13 mouse cellular contexts compared by ENCODE assay signal in the genomic region with DNA sequence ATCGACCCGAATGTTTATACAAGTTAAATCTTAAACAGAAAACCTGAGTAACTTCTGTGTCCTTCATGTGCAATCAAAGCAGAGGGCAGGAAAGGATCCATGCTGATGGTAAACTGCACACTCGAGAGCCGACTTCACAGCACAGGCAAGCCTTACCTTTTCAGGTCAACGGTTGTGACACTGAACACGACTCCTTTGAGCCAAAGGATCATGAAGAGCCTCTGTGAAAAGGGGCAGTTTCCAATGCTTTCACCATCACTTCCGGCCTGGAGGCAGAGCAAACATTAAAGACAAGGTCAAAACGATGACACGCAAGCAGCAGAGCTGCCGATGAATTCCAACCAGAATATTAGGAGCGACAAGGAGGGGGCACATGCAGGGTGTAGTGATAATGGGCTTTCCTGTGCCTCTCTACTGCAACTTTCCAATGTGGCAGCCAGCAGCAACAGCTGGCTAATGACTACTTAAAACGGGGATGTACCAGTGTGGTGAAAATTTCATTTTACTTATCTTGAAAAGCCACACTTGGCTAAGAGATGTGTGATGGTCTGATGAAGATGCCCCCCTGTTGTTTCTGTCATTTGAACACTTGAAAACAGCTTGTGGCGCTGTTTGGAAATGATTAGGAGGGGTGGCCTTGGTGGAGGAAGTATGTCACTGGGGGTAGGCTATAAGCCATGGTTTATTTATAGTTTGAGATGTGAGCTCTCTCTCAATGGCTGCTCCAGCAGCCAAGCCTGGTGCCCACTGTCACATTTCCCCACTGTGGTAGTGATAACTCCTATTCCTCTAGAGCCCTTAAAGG. TPM values are rescaled to one million over a fixed set of nuclear protein-coding genes. Genes with fewer than 3 reads are reported as not detected.
DNase-seq lines count a peak whose midpoint lies in the region; ATAC-seq lines count a peak whose summit lies in the region.
"Had no signal": no experiment of that assay in that cellular context is flagged by ENCODE, and none has a peak within 500 bp of the region (broad histone marks: within the 10 kb centered on the region; RNA-seq: fewer than 3 reads in every experiment).

No protein-coding gene starts in this region.

- DNase-seq in heart, adult 8-10 months (ENCODE audit: low spot score), result no peak
- DNase-seq in neural tube, embryonic 10.5 days (ENCODE audit: extremely low spot score, low spot score), result no peak
- no peak for DNase-seq in layer of hippocampus, postnatal 25 days (ENCODE audit: extremely low spot score in 1 of 2, low spot score in 1 of 2)
- no peak for DNase-seq in thymus, postnatal 36 days
- DNase-seq: cerebellum, adult 11 months; kidney, adult 11 months; layer of hippocampus, postnatal 36 days; right cerebral cortex, postnatal 14 days had no signal

- H3K36me3 ChIP-seq in heart, embryonic 11.5 days (ENCODE audit: control insufficient read depth, insufficient read depth, low read length), result peaks cover 15% of the 10 kb centered on the region
- peaks cover 8% of the 10 kb centered on the region; the same call in 1 of the 2 replicates for H3K36me3 ChIP-seq in neural tube, embryonic 13.5 days
- peaks cover 13% of the 10 kb centered on the region for H3K36me3 ChIP-seq in heart, embryonic 16.5 days (ENCODE audit: control insufficient read depth, insufficient read depth)

- H3K27me3 ChIP-seq in heart, embryonic 11.5 days (ENCODE audit: control insufficient read depth, insufficient read depth, low read length), result no peaks in the 10 kb centered on the region
- H3K27me3 ChIP-seq in neural tube, embryonic 13.5 days, result no peaks in the 10 kb centered on the region
- no peaks in the 10 kb centered on the region for H3K27me3 ChIP-seq in heart, embryonic 16.5 days (ENCODE audit: control insufficient read depth, insufficient read depth, low read length)

- no peak overlapping the region for H3K9ac ChIP-seq in heart, embryonic 11.5 days (ENCODE audit: low read depth, low read length)
- H3K9ac ChIP-seq in neural tube, embryonic 13.5 days, result no peak overlapping the region
- peak overlapping the region; percentile 42 for H3K9ac ChIP-seq in heart, embryonic 16.5 days (ENCODE audit: low read length)

- no peak overlapping the region for H3K4me3 ChIP-seq in heart, embryonic 11.5 days (ENCODE audit: low read depth, low read length)
- no peak overlapping the region for H3K4me3 ChIP-seq in neural tube, embryonic 13.5 days
- H3K4me3 ChIP-seq in heart, embryonic 16.5 days (ENCODE audit: low read length), result no peak overlapping the region; the same call in 1 of the 2 replicates

- H3K4me1 ChIP-seq in heart, embryonic 11.5 days (ENCODE audit: control insufficient read depth, insufficient read depth, low read length), result peaks cover 74% of the 10 kb centered on the region
- H3K4me1 ChIP-seq in neural tube, embryonic 13.5 days (replicated peaks), result peaks cover 45% of the 10 kb centered on the region
- H3K4me1 ChIP-seq in heart, embryonic 16.5 days (ENCODE audit: control insufficient read depth, insufficient read depth, low read length), result peaks cover 73% of the 10 kb centered on the region

- peak overlapping the region; percentile 85 for H3K27ac ChIP-seq in heart, embryonic 11.5 days (ENCODE audit: low read depth, low read length)
- H3K27ac ChIP-seq in neural tube, embryonic 13.5 days (replicated peaks), result peak overlapping the region; percentile 56; the same call in 1 of the 2 replicates
- peak overlapping the region; percentile 92 for H3K27ac ChIP-seq in heart, embryonic 16.5 days (ENCODE audit: low read length)

- no peaks in the 10 kb centered on the region for H3K9me3 ChIP-seq in heart, embryonic 11.5 days (replicated peaks; ENCODE audit: control insufficient read depth, low read length)
- no peaks in the 10 kb centered on the region for H3K9me3 ChIP-seq in neural tube, embryonic 13.5 days
- H3K9me3 ChIP-seq in heart, embryonic 16.5 days (replicated peaks; ENCODE audit: control insufficient read depth, low read length), result no peaks in the 10 kb centered on the region

- no peak for ATAC-seq in heart, embryonic 11.5 days (replicated peaks; ENCODE audit: insufficient number of reproducible peaks, low FRiP score, low TSS enrichment)
- no peak for ATAC-seq in neural tube, embryonic 13.5 days (ENCODE audit: low read depth)
- ATAC-seq in heart, embryonic 16.5 days (replicated peaks; ENCODE audit: extremely low read depth, insufficient read depth, low FRiP score), result peak; percentile 67
- peak; percentile 89 for ATAC-seq in megakaryocyte-erythroid progenitor cell, adult 5-6 weeks (replicated peaks; ENCODE audit: low FRiP score, low TSS enrichment, poor library complexity, severe bottlenecking)
- ATAC-seq: forebrain, embryonic 14.5 days had no signal

- WGBS in heart, embryonic 11.5 days (ENCODE audit: insufficient replicate concordance), result 58% methylated on average over 13 of the region's 13 CpGs
- 76% methylated on average over 13 of the region's 13 CpGs for WGBS in neural tube, embryonic 13.5 days
- 40% methylated on average over 13 of the region's 13 CpGs for WGBS in heart, embryonic 16.5 days

- peak overlapping the region; percentile 41 for H3K4me2 ChIP-seq in heart, embryonic 11.5 days
- H3K4me2 ChIP-seq in neural tube, embryonic 13.5 days, result no peak overlapping the region
- H3K4me2 ChIP-seq in heart, embryonic 16.5 days (ENCODE audit: low read depth, low read length), result peak overlapping the region; percentile 52

RNA-seq across cellular contexts. Expression of a gene that starts 33.7 kb away (rescaled TPM):
- polyA plus RNA-seq in heart, embryonic 11.5 days (2014; fragmentation: Nextera tagmentation; extraction: Ambion mirVana), result 156 and 251 TPM in 2 replicates
- 100 to 1,000 TPM; 236 to 258 (median 249) TPM for total RNA-seq in heart, adult 8-10 months (2022)
- 76.3 and 84.4 TPM in 2 replicates for polyA plus RNA-seq in neural tube, embryonic 13.5 days (2015; fragmentation: Nextera tagmentation; extraction: Ambion mirVana)
- polyA plus RNA-seq in heart, embryonic 16.5 days (2015; fragmentation: Nextera tagmentation; extraction: Ambion mirVana), result 289 and 296 TPM in 2 replicates
- 77.8 and 83.9 TPM in 2 replicates for total RNA-seq in megakaryocyte-erythroid progenitor cell, adult 5-6 weeks (2014; fragmentation: Nextera tagmentation)
- total RNA-seq in megakaryocyte-erythroid progenitor cell, adult 5-6 weeks (2017), result 79.0 and 86.0 TPM in 2 replicates
- 10 to 100 TPM; 36.9 to 38.9 TPM for total RNA-seq in layer of hippocampus, postnatal 25 days (2021)

Comparison
In these comparisons a context has a peak if more than half of its experiments do, and no peak if none do; other contexts are left out.
1. ATAC-seq: peak in heart, embryonic 16.5 days (single experiment) and megakaryocyte-erythroid progenitor cell, adult 5-6 weeks (single experiment); none in heart, embryonic 11.5 days (single experiment) and neural tube, embryonic 13.5 days (single experiment).
2. Peak in every context shown above with its lines, with median percentiles within 50 percentile points of each other: H3K27ac ChIP-seq.